Mouse (Mus musculus): ENCODE data around the gene Cfap221. TPM values are rescaled to one million over a fixed set of nuclear protein-coding genes. Genes with fewer than 3 reads are reported as not detected.

Cfap221 gene
- total RNA-seq, 2 experiments from 2014 or later = 0.28 to 0.29 TPM

DNA sequence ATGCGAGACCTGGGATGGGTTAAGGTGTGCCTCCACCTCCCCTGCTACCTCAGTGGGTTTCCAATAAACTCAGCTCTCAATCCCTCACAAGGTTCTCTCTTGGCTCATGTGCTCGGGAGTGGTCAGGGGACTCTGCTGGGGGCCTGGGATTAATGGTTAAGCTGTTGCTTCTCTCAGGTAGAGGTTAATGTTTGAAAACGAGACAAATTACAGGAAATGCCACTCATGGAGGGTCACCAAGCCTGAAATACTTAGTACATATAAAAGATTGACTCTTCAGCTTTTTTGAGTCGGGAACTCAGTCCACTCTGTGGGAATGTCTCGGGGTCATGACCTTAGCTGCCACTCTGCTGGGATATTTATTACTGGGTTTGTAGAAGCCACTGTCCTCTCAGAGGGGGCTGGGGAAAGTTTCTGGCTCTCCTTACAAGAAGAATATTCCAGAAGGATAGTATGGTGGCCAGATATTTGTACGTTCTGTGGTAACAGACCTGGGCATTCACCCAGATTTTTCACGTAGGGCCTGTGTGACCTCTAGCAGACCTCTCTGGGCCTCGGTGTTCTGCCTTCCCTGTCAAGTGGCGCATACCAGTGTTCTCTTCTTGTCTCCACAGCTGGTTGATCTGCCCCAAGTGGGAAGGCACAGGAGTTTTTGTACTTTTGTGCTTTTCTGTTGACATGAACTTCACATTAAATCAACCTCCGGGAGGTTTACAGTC lies 27.5 kb upstream of the Cfap221 start:
- H3K27ac ChIP-seq = no peak overlapping the region
- no peak for DNase-seq (ENCODE audit: low spot score in 2 of 2)
- H3K4me3 ChIP-seq = no peak overlapping the region
- TF ChIP-seq CTCF (conservative IDR thresholded peaks at IDR 0.05) = no peak

DNA sequence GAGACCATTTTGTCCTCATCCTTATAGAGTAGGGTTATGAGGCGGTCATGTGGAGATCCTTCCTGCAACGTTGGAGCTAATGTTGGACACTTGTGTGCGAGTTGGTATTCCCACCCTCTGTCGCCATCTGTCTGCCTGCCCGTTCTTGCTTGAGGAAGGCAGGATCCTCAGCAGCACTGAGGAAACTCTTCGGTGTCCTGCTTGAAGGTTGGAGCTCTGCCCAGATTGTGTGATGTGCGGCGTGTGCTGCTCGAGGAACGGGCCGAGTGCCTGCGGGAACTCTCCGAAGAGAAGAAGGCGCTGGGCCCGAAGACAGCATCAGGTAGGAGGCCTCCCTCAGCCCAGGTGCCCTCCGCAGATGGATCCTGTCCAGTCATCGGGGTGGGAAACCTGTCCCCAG lies 24.9 kb upstream of the Cfap221 start:
- no peak for TF ChIP-seq CTCF (conservative IDR thresholded peaks at IDR 0.05)
- H3K4me3 ChIP-seq = no peak overlapping the region
- no peak overlapping the region for H3K27ac ChIP-seq
- peak; percentile 14 to 35 for DNase-seq (ENCODE audit: low spot score in 2 of 2)

DNA sequence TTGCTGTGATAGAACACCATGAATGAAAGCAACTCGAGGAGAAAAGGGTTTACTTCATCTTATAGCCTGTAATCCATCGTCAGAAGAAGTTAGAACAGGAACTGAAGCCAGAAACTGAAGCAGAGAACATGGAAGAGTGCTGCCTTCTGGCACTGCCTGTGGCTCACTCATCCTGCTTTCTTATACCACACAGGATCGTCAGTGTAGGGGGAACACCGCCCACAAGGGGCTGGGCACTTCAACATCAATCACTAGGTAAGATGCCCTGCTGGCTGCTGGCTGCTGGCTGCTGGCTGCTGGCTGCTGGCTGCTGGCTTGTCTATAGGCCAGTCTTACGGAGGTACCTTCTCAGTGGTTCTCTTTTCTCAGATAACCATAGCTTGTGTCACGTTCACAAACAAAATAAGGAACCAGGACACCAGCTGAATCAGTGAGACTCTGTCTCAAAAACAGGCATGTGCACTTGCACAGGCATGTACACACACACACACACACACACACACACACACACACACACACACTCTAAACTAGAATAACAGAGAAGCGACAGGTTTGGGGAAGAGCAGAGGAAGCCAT lies 23.4 kb upstream of the Cfap221 start:
- Histone ChIP-seq H3K4me3 (no peak overlapping the region), H3K27ac (no peak overlapping the region)
- no peak for TF ChIP-seq CTCF (conservative IDR thresholded peaks at IDR 0.05)
- DNase-seq (ENCODE audit: low spot score in 2 of 2) = no peak

DNA sequence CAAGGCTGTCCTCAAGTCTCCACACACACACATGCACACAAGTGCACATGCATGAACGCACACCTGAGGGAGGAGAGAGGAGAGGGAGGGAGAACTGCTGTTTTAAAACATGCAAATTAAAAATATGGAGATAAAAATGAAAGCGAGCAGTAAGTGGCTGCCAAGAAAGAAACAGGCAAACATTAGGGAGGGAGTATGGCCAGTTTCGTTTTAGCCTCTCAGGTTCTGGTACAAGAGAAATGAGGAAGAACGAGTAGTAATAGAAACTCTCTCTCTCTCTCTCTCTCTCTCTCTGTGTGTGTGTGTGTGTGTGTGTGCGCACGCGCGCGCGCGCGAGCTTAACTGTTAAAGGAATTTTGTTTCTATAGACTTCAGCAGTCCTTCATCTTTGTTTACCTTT lies 22.4 kb upstream of the Cfap221 start:
- TF ChIP-seq CTCF (conservative IDR thresholded peaks at IDR 0.05) = no peak
- no peak overlapping the region for H3K4me3 ChIP-seq
- DNase-seq (ENCODE audit: low spot score in 2 of 2) = no peak

DNA sequence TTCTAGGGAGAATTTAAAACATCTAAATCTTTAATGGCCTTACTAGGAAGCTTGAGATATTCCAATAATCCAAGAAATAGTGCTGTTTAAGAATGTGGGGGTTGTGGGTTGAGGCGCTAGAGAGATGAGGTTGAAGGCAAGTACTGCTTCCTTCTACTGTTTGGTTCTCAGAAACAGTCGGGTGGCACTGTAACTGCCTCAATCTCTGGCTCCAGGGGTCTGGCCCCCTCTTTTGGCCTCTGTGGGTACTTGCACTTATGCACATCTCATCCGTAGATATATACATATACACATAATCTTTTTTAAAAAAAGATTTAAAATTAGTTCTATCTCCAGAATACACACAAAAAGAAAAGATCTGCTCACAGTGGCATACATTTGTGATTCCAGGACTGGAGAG lies 21.9 kb upstream of the Cfap221 start:
- Histone ChIP-seq H3K4me3 (no peak overlapping the region), H3K27ac (no peak overlapping the region)
- no peak; the same call in 1 of the 2 replicates for TF ChIP-seq CTCF (conservative IDR thresholded peaks at IDR 0.05)
- DNase-seq (ENCODE audit: low spot score in 2 of 2) = no peak

More for the DNA sequence above, 22.4 kb upstream of the Cfap221 start:
- H3K27ac ChIP-seq = no peak overlapping the region

DNA sequence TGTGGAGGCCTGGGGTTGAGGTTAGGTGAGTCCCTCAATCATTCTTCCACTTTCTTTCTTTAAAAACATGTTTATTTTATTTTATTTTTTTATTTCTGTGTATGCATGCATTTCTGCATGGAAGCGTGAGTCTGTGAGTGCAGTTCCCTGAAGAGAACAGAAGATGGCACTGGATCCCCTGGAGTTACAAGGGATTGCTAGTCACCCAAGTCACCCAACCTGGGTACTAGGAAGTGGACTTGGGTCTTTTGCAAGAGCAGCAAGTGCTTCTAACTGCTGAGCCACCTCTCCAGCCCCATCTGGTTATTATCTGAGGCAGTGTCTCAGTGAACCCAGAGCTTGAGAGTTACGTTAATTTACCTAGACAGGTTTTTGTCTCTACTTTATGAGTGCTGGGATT lies 19.2 kb upstream of the Cfap221 start:
- no peak overlapping the region for H3K4me3 ChIP-seq
- TF ChIP-seq CTCF (conservative IDR thresholded peaks at IDR 0.05) = peak; percentile 64
- no peak for DNase-seq (ENCODE audit: low spot score in 2 of 2)
- no peak overlapping the region for H3K27ac ChIP-seq

DNA sequence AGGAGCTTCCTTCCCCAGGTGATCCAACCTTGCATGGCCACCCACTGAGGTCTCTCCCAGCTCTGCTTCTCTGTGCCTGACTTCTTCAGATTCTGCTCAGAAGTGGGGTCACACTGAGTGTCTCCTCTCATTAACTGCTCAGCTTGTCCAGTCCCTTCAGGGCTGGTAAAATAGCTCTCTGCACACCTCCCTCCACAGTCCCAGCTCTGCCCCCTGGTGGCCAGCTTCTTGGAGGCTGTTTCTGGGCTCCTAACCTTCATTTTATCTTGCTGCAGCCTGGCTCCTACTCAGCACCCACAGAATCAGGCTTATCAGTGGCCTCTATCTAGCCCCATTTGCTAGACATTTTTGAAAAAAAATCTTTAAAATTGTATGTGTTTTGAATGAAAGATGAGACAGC lies 16.1 kb upstream of the Cfap221 start:
- TF ChIP-seq CTCF (conservative IDR thresholded peaks at IDR 0.05) = peak; percentile 93
- H3K4me3 ChIP-seq = no peak overlapping the region
- peak; percentile 44 to 81 for DNase-seq (ENCODE audit: low spot score in 2 of 2)
- no peak overlapping the region for H3K27ac ChIP-seq

DNA sequence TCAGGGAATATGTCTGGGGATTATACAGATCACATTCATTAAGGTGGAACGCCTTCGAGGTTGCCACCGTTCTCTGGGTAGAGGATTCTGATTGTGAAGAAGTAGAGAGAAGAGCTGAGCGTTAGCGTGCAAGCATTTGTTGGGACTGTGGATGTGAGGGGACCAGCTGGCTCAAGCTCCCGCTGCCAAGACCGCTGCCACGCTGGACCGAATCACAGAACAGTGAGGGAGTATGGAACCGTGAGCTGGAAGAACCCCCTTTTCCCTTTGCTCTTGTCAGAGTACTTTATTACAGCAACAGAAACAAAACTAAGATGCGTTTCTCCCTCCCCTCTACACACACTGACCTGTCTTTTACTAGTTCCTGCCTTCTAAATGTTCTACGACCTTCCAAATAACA lies 15.6 kb upstream of the Cfap221 start:
- H3K4me3 ChIP-seq = no peak overlapping the region
- DNase-seq (ENCODE audit: low spot score in 2 of 2) = no peak
- no peak overlapping the region for H3K27ac ChIP-seq
- no peak for TF ChIP-seq CTCF (conservative IDR thresholded peaks at IDR 0.05)

DNA sequence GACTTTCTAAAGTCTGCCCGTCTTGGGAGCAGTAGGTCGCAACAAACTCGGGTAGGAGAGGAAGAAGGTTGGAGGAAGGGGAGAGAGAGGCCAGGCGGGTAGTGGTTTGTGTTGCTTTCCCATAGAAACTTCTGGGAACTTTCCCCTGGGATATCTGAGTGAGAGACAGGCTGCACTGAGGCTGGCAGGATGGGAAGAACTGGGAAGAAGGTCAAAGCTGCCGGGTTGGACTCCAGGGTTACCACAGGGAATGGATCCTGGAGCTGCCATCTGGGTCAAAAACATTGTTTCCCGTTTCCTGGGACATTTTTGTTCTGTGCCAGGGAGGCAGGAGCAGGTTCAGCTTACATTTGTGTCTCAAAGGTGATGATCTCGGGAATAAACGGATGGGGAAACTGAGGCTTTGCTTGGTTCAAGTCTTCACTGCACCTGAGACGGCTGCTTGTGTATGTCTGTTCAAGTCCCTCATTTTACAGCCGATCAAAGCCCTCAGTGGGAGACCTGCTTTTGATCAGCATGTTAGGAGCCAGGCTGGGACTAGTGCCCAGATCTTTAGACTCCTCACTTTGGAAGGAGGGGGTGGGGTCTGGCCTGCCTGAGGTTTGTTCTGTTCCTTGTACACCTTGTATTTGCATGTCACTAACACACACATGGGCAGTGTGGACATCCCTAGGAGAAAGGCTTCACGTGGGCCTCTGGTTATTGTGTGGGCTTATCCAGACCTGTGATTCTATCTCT lies 11.0 kb upstream of the Cfap221 start:
- no peak for DNase-seq (ENCODE audit: low spot score in 2 of 2)
- Histone ChIP-seq H3K4me3 (peak overlapping the region; percentile 47; the same call in 1 of the 2 replicates), H3K27ac (0 out of 2 replicates have a peak overlapping the region, but pooled peaks have one; percentile 23)
- TF ChIP-seq CTCF (conservative IDR thresholded peaks at IDR 0.05) = no peak

DNA sequence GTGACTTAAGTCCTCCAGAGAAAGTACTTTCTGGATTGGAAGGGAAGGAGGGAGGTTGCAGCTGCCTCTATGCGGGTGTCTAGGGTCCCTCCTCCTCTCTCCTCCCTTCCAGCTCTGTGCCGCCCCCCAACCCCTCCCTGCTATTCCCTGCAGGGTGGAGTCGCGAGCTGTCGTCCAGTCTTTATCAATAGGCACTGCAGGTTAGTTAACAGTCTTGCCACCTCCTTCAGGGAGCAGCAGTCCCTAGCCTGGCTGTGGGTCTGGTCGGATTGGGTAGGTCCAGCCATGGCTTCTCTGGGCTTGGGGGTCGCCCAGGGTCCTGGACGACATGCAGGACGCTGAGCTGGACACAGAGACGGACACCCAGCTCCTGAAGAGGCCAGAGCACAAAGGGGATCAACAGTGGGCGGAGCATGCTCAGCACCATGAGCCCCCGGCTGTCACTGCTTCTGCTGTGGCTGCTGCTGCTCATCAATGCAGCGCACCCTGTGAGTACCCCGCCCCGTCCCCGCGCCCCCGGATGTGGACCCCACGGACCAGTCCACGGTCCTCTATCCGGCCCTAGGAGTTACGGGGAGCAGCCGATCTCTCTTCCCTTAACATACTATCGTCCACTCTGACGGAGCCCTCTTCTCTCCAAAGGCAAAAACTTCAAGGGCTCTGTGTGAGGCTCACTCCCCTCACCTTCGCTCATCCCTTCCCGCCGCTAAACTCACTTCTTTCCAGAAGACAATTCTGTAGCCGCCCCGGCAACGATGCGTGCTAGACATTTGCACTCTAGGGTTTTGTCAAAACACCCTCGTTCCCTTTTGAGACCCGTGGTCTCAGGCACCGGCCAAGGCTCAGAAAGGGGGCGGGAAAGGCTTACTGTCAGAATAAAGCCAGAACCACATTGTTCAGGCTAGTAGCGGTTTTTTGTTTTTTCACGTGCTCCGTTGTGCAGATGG lies 10.1 kb upstream of the Cfap221 start, which contains the start of gene Sctr:
Sctr (plus strand) TSS at position 51 of the 947 bp plus-strand sequence.
- Histone ChIP-seq H3K4me3 (peak within 1 kb of the TSS; percentile 47), H3K27ac (peak within 1 kb of the TSS; percentile 23; the same call in 1 of the 2 replicates)
- no peak for DNase-seq (ENCODE audit: low spot score in 2 of 2)
- no peak for TF ChIP-seq CTCF (conservative IDR thresholded peaks at IDR 0.05)

DNA sequence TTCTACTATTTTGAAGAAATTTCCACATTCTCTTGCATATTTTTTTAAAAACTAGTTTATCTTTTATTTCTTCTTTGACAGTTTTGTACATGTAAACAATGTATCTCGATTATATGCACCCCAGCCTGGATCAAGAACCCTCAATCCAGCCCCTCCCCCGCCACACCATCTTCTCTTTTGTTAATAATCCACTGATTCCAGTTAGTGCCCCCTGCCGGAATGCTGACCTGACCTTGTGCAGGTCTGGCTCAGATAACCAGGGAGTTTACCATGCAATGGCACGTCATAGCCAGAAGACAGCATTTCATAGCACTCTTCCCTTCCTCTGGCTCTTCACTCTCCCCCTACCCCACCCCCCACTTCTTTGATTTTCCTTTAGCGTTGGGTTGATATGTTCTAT lies 610 bp upstream of the Cfap221 start:
- H3K4me3 ChIP-seq = peak overlapping the region; percentile 58
- no peak overlapping the region for H3K27ac ChIP-seq
- DNase-seq (ENCODE audit: low spot score in 2 of 2) = no peak
- TF ChIP-seq CTCF (conservative IDR thresholded peaks at IDR 0.05) = peak; percentile 25

DNA sequence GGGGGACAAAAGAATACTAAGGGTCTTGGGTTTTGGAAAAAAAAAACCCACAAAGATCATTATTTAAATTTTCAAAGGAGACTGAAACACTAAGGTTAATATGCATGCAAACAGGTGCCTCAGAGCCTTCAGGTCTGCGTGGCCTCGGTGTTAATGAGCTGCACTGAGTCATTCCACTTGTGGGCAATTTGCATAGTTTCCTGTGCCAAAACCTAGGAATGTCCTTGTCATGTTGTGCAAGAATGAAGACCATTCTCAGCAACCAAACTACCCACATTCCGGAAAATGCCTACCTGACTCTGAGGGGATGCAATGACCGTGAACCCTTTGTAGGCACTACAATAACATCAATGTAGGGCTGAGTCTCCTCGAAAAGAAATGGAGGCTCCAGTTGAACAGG lies 10.5 kb downstream of the Cfap221 start:
- no peak for DNase-seq (ENCODE audit: low spot score in 2 of 2)
- Histone ChIP-seq H3K27ac (no peak overlapping the region), H3K4me3 (no peak overlapping the region)
- TF ChIP-seq CTCF (conservative IDR thresholded peaks at IDR 0.05) = no peak
